Mouse (Mus musculus) CD4-positive, CD25-positive, alpha-beta regulatory T cell, adult 2 months (primary cell): Measurements from ENCODE around the gene Cxcl10.

Source experiments
- DNase-seq: peaks from one replicate; pipeline ENCODE4 v3.0.0-alpha.2; 2012; ENCODE audit warnings: low read depth, low spot score

Gene Cxcl10

GRCm38 (mm10) chr5:92321631-92322400, 26.9 kb downstream of the Cxcl10 start:
- no peak for DNase-seq

- no peak for DNase-seq
Observed at GRCm38 (mm10) chr5:92318596-92318995, 30.1 kb downstream of the Cxcl10 start.

- DNase-seq = no peak
Observed at GRCm38 (mm10) chr5:92318119-92318518, 30.6 kb downstream of the Cxcl10 start.

- no peak for DNase-seq
Observed at GRCm38 (mm10) chr5:92313776-92314175, 34.9 kb downstream of the Cxcl10 start.

GRCm38 (mm10) chr5:92312046-92312715, 36.5 kb downstream of the Cxcl10 start:
- peak; percentile 91 for DNase-seq

- peak; percentile 96 for DNase-seq
Observed at GRCm38 (mm10) chr5:92309681-92310511, 38.8 kb downstream of the Cxcl10 start, which contains the start of gene Sdad1. Gene Sdad1, minus strand, starts transcription at chr5:92310479.

- no peak for DNase-seq
Observed at GRCm38 (mm10) chr5:92304291-92304690, 44.4 kb downstream of the Cxcl10 start.

GRCm38 (mm10) chr5:92302149-92302840, 46.4 kb downstream of the Cxcl10 start:
- no peak for DNase-seq
